Mouse (Mus musculus): Measurements from ENCODE around the gene Taf3.

GRCm38 (mm10) chr2:9886921-9887610 is 161.3 kb downstream of the Taf3 start:
- TF ChIP-seq POLR2A (IDR thresholded peaks at IDR 0.05; ENCODE audit: borderline replicate concordance, insufficient read depth, low read length): no peak
- no peak for TF ChIP-seq CTCF (IDR thresholded peaks at IDR 0.05; ENCODE audit: borderline replicate concordance, insufficient read depth, low read depth, low read length)

All from cerebellum, adult 2 months (tissue).